Mouse (Mus musculus) adrenal gland, postnatal 25 days (tissue): ENCODE results near the gene Bub3. TPM values are rescaled to one million over a fixed set of nuclear protein-coding genes. Genes with fewer than 3 reads are reported as not detected.

ENCODE experiments used
- DNase-seq: peaks from one replicate; pipeline ENCODE4 v3.0.0; 2021; ENCODE audit warnings: mixed read lengths
- total RNA-seq: library from RNA; stranded (reverse); gene quantifications from 2 replicates; pipeline ENCODE4 v1.2.3, GENCODE M21; 2021

Gene Bub3
- total RNA-seq, 1 experiment from 2014 or later = 79.0 TPM

GRCm38 (mm10) chr7:131556116-131556515 lies 3.9 kb upstream of the Bub3 start:
- DNase-seq = no peak

GRCm38 (mm10) chr7:131556541-131557271 lies 3.3 kb upstream of the Bub3 start:
- no peak for DNase-seq

GRCm38 (mm10) chr7:131557751-131558150 lies 2.3 kb upstream of the Bub3 start:
- DNase-seq = no peak

GRCm38 (mm10) chr7:131560697-131561042 lies 648 bp downstream of the Bub3 start:
- no peak for DNase-seq

- no peak for DNase-seq
Measured at GRCm38 (mm10) chr7:131575246-131575645, 15.2 kb downstream of the Bub3 start.

- DNase-seq = no peak
Measured at GRCm38 (mm10) chr7:131582178-131582577, 22.2 kb downstream of the Bub3 start.

GRCm38 (mm10) chr7:131585551-131585950 lies 25.5 kb downstream of the Bub3 start:
- DNase-seq = no peak

- DNase-seq = no peak
Measured at GRCm38 (mm10) chr7:131597779-131598482, 37.9 kb downstream of the Bub3 start.

- DNase-seq = peak; percentile 15
Measured at GRCm38 (mm10) chr7:131598483-131598824, 38.4 kb downstream of the Bub3 start.

GRCm38 (mm10) chr7:131602106-131602505 lies 42.1 kb downstream of the Bub3 start:
- DNase-seq = no peak

- DNase-seq = no peak
Measured at GRCm38 (mm10) chr7:131603186-131603585, 43.2 kb downstream of the Bub3 start.

GRCm38 (mm10) chr7:131604946-131605345 lies 44.9 kb downstream of the Bub3 start:
- DNase-seq = no peak

GRCm38 (mm10) chr7:131605481-131605880 lies 45.5 kb downstream of the Bub3 start:
- DNase-seq = no peak

- DNase-seq = no peak
Measured at GRCm38 (mm10) chr7:131608049-131608448, 48.0 kb downstream of the Bub3 start.

GRCm38 (mm10) chr7:131609677-131610076 lies 49.7 kb downstream of the Bub3 start:
- DNase-seq = no peak

Other genes with a start within 250 kb of the Bub3 start
- gene Cuzd1, start 237.9 kb upstream of the Bub3 start, total RNA-seq = not detected in 2 replicates
- not detected in 2 replicates for gene Fam24b, start 230.7 kb upstream of the Bub3 start, total RNA-seq
- gene Fam24a, start 226.4 kb upstream of the Bub3 start, total RNA-seq = not detected in 2 replicates
- 10.3 and 14.3 TPM in 2 replicates for gene 2310057M21Rik, start 197.5 kb upstream of the Bub3 start, total RNA-seq
- 22.7 and 31.2 TPM in 2 replicates for gene Pstk, start 189.1 kb upstream of the Bub3 start, total RNA-seq
- gene Ikzf5, start 149.7 kb upstream of the Bub3 start, total RNA-seq = 21.3 and 36.7 TPM in 2 replicates
- gene Acadsb, start 149.6 kb upstream of the Bub3 start, total RNA-seq = 497 and 536 TPM in 2 replicates
- not detected in 2 replicates for gene Hmx3, start 17.4 kb upstream of the Bub3 start, total RNA-seq
- gene Hmx2, start 11.4 kb upstream of the Bub3 start, total RNA-seq = not detected in 2 replicates